Mouse (Mus musculus) small intestine, adult 2 months (tissue): ENCODE results near the gene Vps52.

Experiments
- CTCF ChIP-seq: fragments of 200-500 bp; IDR thresholded peaks from 2 replicates; pipeline ENCODE4 v1.5.1; 2012; ENCODE audit warnings: low read depth, mild to moderate bottlenecking, control low read depth, inconsistent platforms, low read length, moderate library complexity, mixed read lengths; ENCODE audit not compliant: insufficient replicate concordance, insufficient read length; ENCODE audit errors: extremely low read depth
- POLR2A ChIP-seq: fragments of 200-500 bp; IDR thresholded peaks from 2 replicates; pipeline ENCODE4 v1.6.1; 2012; ENCODE audit warnings: low read depth, mild to moderate bottlenecking, control low read depth, inconsistent platforms, low read length, moderate library complexity

DNA sequence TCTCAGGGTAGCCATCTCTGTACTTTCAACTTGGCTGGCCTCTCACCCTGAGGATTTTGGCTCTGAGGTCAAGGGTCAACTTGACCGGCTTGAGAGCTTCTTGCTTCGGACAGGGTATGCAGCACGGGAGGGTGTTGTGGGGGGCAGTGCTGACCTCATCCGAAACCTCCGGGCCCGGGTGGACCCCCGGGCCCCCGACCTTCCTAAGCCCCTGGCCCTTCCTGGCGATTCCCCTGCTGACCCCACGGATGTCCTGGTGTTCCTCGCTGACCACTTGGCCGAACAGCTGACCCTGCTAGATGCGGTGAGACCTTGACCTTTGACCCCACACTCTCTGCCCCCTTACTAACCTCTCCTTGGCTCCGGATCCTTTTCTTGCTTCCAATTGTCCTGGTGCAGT lies 23.2 kb upstream of the Vps52 start:
- TF ChIP-seq CTCF (no peak), POLR2A (no peak)
